Mouse (Mus musculus) lung, embryonic 14.5 days (tissue): ENCODE results near the gene Top2a. TPM values are rescaled to one million over a fixed set of nuclear protein-coding genes. Genes with fewer than 3 reads are reported as not detected.

Source experiments
- ATAC-seq: fragments of 200-750 bp; cut with Nextera tagmentation; 2 replicates; pipeline ENCODE4 v1.8.0; 2017; ENCODE audit warnings: mild to moderate bottlenecking, moderate TSS enrichment, moderate library complexity; ENCODE audit not compliant: insufficient read depth
- DNase-seq: peaks from one replicate; pipeline ENCODE4 v3.0.0-alpha.2; 2015
- H3K27ac ChIP-seq: fragments of 300-500 bp; sonication (generic); 2 replicates; pipeline ENCODE4 v1.5.1; 2014; ENCODE audit warnings: low read depth, mild to moderate bottlenecking, moderate library complexity
- H3K27me3 ChIP-seq: fragments of 300-500 bp; sonication (generic); 2 replicates; pipeline ENCODE4 v1.6.1; 2014; ENCODE audit warnings: low read length, control low read depth; ENCODE audit not compliant: insufficient read depth
- H3K36me3 ChIP-seq: fragments of 300-500 bp; sonication (generic); 2 replicates; pipeline ENCODE4 v1.6.1; 2014; ENCODE audit warnings: control low read depth; ENCODE audit not compliant: insufficient read depth
- H3K4me1 ChIP-seq: fragments of 300-500 bp; sonication (generic); 2 replicates; pipeline ENCODE4 v1.6.1; 2014; ENCODE audit warnings: antibody characterized with exemption, control low read depth; ENCODE audit not compliant: insufficient read depth
- H3K4me2 ChIP-seq: fragments of 300-500 bp; sonication (generic); 2 replicates; pipeline ENCODE4 v1.6.1; 2014; ENCODE audit warnings: mild to moderate bottlenecking
- H3K4me3 ChIP-seq: fragments of 300-500 bp; sonication (generic); 2 replicates; pipeline ENCODE4 v1.5.1; 2014; ENCODE audit warnings: low read depth, low read length
- H3K9ac ChIP-seq: fragments of 300-500 bp; sonication (generic); 2 replicates; pipeline ENCODE4 v1.6.1; 2014
- H3K9me3 ChIP-seq: fragments of 300-500 bp; sonication (generic); 2 replicates; pipeline ENCODE4 v1.6.1; 2016; ENCODE audit warnings: low read depth, low read length, control low read depth
- CTCF ChIP-seq: IDR thresholded peaks from 2 replicates; pipeline ENCODE4 v1.5.1; 2016; ENCODE audit warnings: antibody characterized with exemption, low read depth
- WGBS: fragments of 180-500 bp; shearing (Covaris S2); extraction: QIAGEN DNeasy Blood & Tissue Kit; methylation state at CpG from one replicate; pipeline ENCODE4 v1.1.7; 2014; 5-methylcytosine and 5-hydroxymethylcytosine counted together
- polyA plus RNA-seq: library from polyadenylated mRNA; unstranded; fragments of >200 nt; fragmentation: Nextera tagmentation; extraction: Ambion mirVana; gene quantifications from 2 replicates; pipeline ENCODE4 v1.2.1, GENCODE M21; 2014

Top2a gene
- polyA plus RNA-seq, 1 experiment from 2014 or later = 364 TPM

DNA sequence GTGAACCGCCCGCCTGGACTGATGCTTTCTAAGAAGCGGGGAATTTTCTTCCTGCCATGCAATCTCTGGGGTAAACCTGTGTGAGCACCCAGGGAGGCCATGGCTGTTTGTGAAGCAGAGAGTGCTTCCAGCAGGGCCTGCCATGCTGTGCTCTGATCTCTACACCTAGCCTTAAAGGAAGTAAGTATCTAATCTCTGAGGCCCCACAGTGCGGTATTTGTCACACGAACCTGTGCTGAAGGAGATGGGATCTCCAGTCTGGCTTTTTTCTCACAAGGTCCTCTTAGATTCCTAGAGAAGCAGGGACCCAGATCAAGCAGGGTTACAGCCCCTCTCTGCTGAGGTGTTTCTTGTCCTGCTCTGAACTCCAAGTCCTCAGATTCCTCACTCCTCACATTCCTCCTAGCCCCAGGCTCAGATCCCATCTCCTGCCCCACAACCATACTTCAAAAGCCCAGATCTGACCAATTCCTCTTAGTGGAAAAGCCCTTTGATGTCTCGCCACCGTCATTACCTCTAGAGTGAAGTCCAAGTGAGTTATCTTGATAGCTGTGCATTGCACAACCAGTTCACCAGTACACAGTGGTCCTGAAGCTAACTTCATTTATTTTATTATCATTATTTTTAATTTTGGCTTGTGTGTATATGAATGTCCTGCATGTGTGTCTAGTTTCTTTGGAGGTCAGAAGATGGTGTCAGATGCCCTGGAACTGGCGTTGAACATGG is 39.6 kb upstream of the Top2a start:
- Histone ChIP-seq H3K9me3 (no peaks in the 10 kb centered on the region), H3K36me3 (no peaks in the 10 kb centered on the region), H3K4me3 (no peak overlapping the region), H3K27me3 (no peaks in the 10 kb centered on the region), H3K4me2 (no peak overlapping the region), H3K9ac (no peak overlapping the region), H3K4me1 (peaks cover 8% of the 10 kb centered on the region; the same call in 1 of the 2 replicates), H3K27ac (no peak overlapping the region)
- 35% methylated on average over 8 of the region's 8 CpGs for WGBS
- ATAC-seq = no peak
- no peak for DNase-seq
- TF ChIP-seq CTCF = no peak

- DNase-seq (no peak), ATAC-seq (no peak)
- Histone ChIP-seq H3K27me3 (no peaks in the 10 kb centered on the region), H3K27ac (no peak overlapping the region), H3K4me3 (no peak overlapping the region), H3K4me2 (no peak overlapping the region), H3K9ac (no peak overlapping the region), H3K36me3 (no peaks in the 10 kb centered on the region), H3K9me3 (no peaks in the 10 kb centered on the region), H3K4me1 (peaks cover 8% of the 10 kb centered on the region; the same call in 1 of the 2 replicates)
- no peak for TF ChIP-seq CTCF
- 75% methylated on average over 7 of the region's 7 CpGs for WGBS
Observed at GRCm38 (mm10) chr11:99062661-99063060, 38.7 kb upstream of the Top2a start.

DNA sequence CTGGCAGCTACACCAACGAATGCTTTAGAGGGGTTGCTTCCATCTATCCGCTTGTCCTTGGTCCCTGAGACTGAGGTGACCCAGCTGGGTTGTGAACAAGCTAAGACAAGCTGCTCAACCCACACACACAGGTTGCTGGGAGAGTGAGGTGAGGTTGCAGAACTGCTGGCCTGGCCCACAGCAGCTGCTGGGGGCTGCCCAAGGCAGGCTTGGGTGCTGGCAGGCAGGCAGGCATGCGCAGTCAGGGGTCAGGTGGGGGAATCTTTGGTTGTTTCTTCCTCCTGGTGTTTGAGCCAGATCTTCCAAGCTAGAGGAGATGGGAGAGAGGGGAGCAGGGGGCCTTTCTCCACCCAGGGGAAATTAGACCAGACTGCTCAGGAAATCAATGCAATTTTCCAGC is 36.4 kb upstream of the Top2a start:
- H3K9me3 ChIP-seq = no peaks in the 10 kb centered on the region
- H3K9ac ChIP-seq = no peak overlapping the region
- H3K27ac ChIP-seq = no peak overlapping the region
- H3K4me3 ChIP-seq = no peak overlapping the region
- H3K36me3 ChIP-seq = no peaks in the 10 kb centered on the region
- H3K4me2 ChIP-seq = no peak overlapping the region
- 64% methylated on average over 3 of the region's 3 CpGs for WGBS
- no peak for DNase-seq
- H3K4me1 ChIP-seq = peaks cover 3% of the 10 kb centered on the region; the same call in 1 of the 2 replicates
- TF ChIP-seq CTCF = no peak
- no peak for ATAC-seq
- no peaks in the 10 kb centered on the region for H3K27me3 ChIP-seq

- peak; percentile 80 for DNase-seq
- H3K27ac ChIP-seq = peak overlapping the region; percentile 55; the same call in 1 of the 2 replicates
- H3K4me3 ChIP-seq = no peak overlapping the region
- TF ChIP-seq CTCF = no peak
- ATAC-seq = peak; percentile 81
- 12% methylated on average over 8 of the region's 8 CpGs for WGBS
- H3K27me3 ChIP-seq = no peaks in the 10 kb centered on the region
- H3K9ac ChIP-seq = no peak overlapping the region
- peaks cover 16% of the 10 kb centered on the region for H3K36me3 ChIP-seq
- peaks cover 3% of the 10 kb centered on the region; the same call in 1 of the 2 replicates for H3K4me1 ChIP-seq
- no peaks in the 10 kb centered on the region for H3K9me3 ChIP-seq
- H3K4me2 ChIP-seq = no peak overlapping the region
Observed at GRCm38 (mm10) chr11:99055571-99056452, 31.8 kb upstream of the Top2a start.

DNA sequence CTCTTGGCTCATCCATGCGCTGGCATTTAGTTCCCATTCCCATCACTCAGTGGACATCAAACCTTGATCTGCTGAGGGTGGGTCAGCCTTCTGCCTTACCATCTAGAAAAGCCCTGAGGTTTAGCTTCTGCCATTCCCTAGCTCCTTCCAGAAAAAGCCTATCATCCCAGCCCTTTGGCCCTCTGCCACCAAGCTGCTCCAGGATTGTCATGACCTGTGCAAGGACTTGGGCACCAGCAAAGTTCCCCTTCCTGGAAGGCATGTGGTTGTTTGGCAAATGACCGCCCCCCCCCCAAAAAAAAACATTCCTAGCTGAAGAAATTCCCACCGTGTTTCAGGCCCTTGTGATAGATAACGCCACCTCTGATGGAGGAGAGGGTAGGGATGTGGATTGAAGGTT is 31.2 kb upstream of the Top2a start:
- ATAC-seq = no peak
- H3K4me2 ChIP-seq = no peak overlapping the region

DNA sequence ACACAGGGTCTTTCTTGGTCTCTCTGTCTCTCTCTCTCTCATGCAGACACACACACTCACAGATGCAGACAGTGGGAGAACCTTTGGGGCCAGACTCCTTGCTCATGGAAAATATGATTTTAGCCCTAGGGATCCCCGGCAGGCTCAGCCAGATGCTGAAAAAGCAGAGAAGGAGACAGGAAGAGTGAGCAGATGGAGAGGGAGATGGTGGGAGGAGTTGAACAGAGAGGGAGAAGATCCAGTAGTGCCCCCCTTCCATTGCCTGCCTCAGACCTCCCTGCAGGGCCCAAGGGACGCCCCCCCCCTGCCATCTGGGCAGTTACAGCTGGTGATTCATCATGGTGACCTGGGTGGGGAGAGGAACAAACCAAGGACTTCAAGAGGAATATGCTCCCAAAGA is 23.7 kb upstream of the Top2a start:
- 46% methylated on average over 2 of the region's 2 CpGs for WGBS
- peak overlapping the region; percentile 74 for H3K27ac ChIP-seq
- H3K36me3 ChIP-seq = peaks cover 51% of the 10 kb centered on the region
- no peaks in the 10 kb centered on the region for H3K9me3 ChIP-seq
- DNase-seq = peak; percentile 28
- H3K9ac ChIP-seq = no peak overlapping the region
- peaks cover 20% of the 10 kb centered on the region for H3K4me1 ChIP-seq
- H3K4me2 ChIP-seq = peak overlapping the region; percentile 23
- no peak overlapping the region for H3K4me3 ChIP-seq
- TF ChIP-seq CTCF = no peak
- no peaks in the 10 kb centered on the region for H3K27me3 ChIP-seq
- ATAC-seq = peak; percentile 31; the same call in 1 of the 2 replicates

More for the DNA sequence above, 31.2 kb upstream of the Top2a start:
- Histone ChIP-seq H3K36me3 (peaks cover 23% of the 10 kb centered on the region), H3K4me1 (peaks cover 3% of the 10 kb centered on the region; the same call in 1 of the 2 replicates), H3K9me3 (no peaks in the 10 kb centered on the region), H3K9ac (no peak overlapping the region), H3K27ac (peak overlapping the region; percentile 55; the same call in 1 of the 2 replicates), H3K4me3 (no peak overlapping the region), H3K27me3 (no peaks in the 10 kb centered on the region)
- WGBS = 36% methylated on average over 4 of the region's 4 CpGs
- DNase-seq = peak; percentile 54
- TF ChIP-seq CTCF = no peak

- no peak overlapping the region for H3K9ac ChIP-seq
Observed at GRCm38 (mm10) chr11:99047120-99047519, 23.1 kb upstream of the Top2a start.

More at GRCm38 (mm10) chr11:99047120-99047519, 23.1 kb upstream of the Top2a start:
- no peak for TF ChIP-seq CTCF
- H3K4me3 ChIP-seq = no peak overlapping the region
- peaks cover 20% of the 10 kb centered on the region for H3K4me1 ChIP-seq
- no peaks in the 10 kb centered on the region for H3K9me3 ChIP-seq
- peak overlapping the region; percentile 23 for H3K4me2 ChIP-seq
- peaks cover 47% of the 10 kb centered on the region for H3K36me3 ChIP-seq
- 27% methylated on average over 5 of the region's 5 CpGs for WGBS
- ATAC-seq (peak; percentile 81), DNase-seq (peak; percentile 93)
- peak overlapping the region; percentile 74 for H3K27ac ChIP-seq
- H3K27me3 ChIP-seq = no peaks in the 10 kb centered on the region
